7 mouse cellular contexts compared by ENCODE assay signal in genomic region chr6:83245134-83245533, GRCm38 (mm10). TPM values are rescaled to one million over a fixed set of nuclear protein-coding genes. Genes with fewer than 3 reads are reported as not detected.
DNase-seq lines count a peak whose midpoint lies in the region; ATAC-seq and TF ChIP-seq lines count a peak whose summit lies in the region.

No protein-coding gene starts in this region.

- no peak overlapping the region for H3K4me3 ChIP-seq in lung, embryonic 16.5 days (ENCODE audit: low read length)
- no peak overlapping the region for H3K4me3 ChIP-seq in thymus, adult 2 months (ENCODE audit: control insufficient read depth, insufficient read depth, low read length)

- ATAC-seq in lung, embryonic 16.5 days (ENCODE audit: low read depth): peak; percentile 93

- no peak for TF ChIP-seq POLR2A in thymus, adult 2 months (IDR thresholded peaks at IDR 0.05; ENCODE audit: control insufficient read depth, extremely low read depth, insufficient read depth, low read length, poor library complexity)

- WGBS in lung, embryonic 16.5 days: 36% methylated on average over 6 of the region's 6 CpGs
- 94% methylated on average over 6 of the region's 6 CpGs for WGBS in thymus, adult 2 months

- H3K27me3 ChIP-seq in lung, embryonic 16.5 days (ENCODE audit: control insufficient read depth, insufficient read depth, low read depth, low read length): no peaks in the 10 kb centered on the region; the same call in 1 of the 2 replicates
- no peaks in the 10 kb centered on the region for H3K27me3 ChIP-seq in thymus, adult 2 months (ENCODE audit: control insufficient read depth, insufficient read depth, low read length)

- no peak overlapping the region for H3K9ac ChIP-seq in lung, embryonic 16.5 days (ENCODE audit: low read length)

- H3K4me2 ChIP-seq in lung, embryonic 16.5 days (ENCODE audit: low read depth, low read length): peak overlapping the region; percentile 8; the same call in 1 of the 2 replicates

- no peak for TF ChIP-seq CTCF in thymus, adult 2 months (IDR thresholded peaks at IDR 0.05; ENCODE audit: borderline replicate concordance, control insufficient read depth, extremely low read depth, insufficient read depth, low read length, poor library complexity)

- H3K27ac ChIP-seq in lung, embryonic 16.5 days (ENCODE audit: low read length): peak overlapping the region; percentile 88
- H3K27ac ChIP-seq in thymus, adult 2 months (ENCODE audit: control insufficient read depth, insufficient read depth, low read length): no peak overlapping the region

- DNase-seq in urinary bladder, postnatal 14 days (ENCODE audit: low spot score): peak; percentile 59
- DNase-seq in urinary bladder, adult 2 months (ENCODE audit: low spot score): no peak
- DNase-seq in cerebellum, postnatal 10 days: peak; percentile 86
- peak; percentile 84 for DNase-seq in heart, postnatal 4 days
- no peak for DNase-seq in thymus, adult 2 months
- DNase-seq in retina, postnatal 1 day: no peak

- H3K36me3 ChIP-seq in lung, embryonic 16.5 days (ENCODE audit: control insufficient read depth, insufficient read depth, low read length): no peaks in the 10 kb centered on the region
- H3K36me3 ChIP-seq in thymus, adult 2 months (ENCODE audit: control insufficient read depth, insufficient read depth, low read length): no peaks in the 10 kb centered on the region

- peaks cover 19% of the 10 kb centered on the region for H3K4me1 ChIP-seq in lung, embryonic 16.5 days (replicated peaks; ENCODE audit: control insufficient read depth, insufficient read depth, low read length)
- H3K4me1 ChIP-seq in thymus, adult 2 months (replicated peaks; ENCODE audit: control insufficient read depth, insufficient read depth, low read length): no peaks in the 10 kb centered on the region

- no peaks in the 10 kb centered on the region for H3K9me3 ChIP-seq in lung, embryonic 16.5 days (ENCODE audit: control insufficient read depth, low read length)

RNA-seq across cellular contexts. Expression of gene Slc4a5, which starts 25.5 kb away (rescaled TPM):
- 0.06 TPM in 1 of 2 replicates, not detected in the other for polyA plus RNA-seq in urinary bladder, adult 2 months (2012; rRNA removed)
- total RNA-seq in heart, postnatal 4 days (2021): under 1 TPM in 1 of 2 experiments, not detected in 1; 0.12 TPM
- polyA plus RNA-seq in lung, embryonic 16.5 days (2015; fragmentation: Nextera tagmentation; extraction: Ambion mirVana): 2.1 and 3.1 TPM in 2 replicates
- 0.57 and 0.62 TPM in 2 replicates for polyA plus RNA-seq in thymus, adult 2 months (2012; rRNA removed)

Comparison
In these comparisons a context has a peak if more than half of its experiments do, and no peak if none do; other contexts are left out.
1. DNase-seq: peak in urinary bladder, postnatal 14 days (single experiment), cerebellum, postnatal 10 days (2 of 2) and heart, postnatal 4 days (single experiment); none in urinary bladder, adult 2 months (single experiment), thymus, adult 2 months (single experiment) and retina, postnatal 1 day (single experiment).